Mouse (Mus musculus) CH12.LX (cell line): ENCODE measurements at regions not wholly inside any gene's neighbourhood (a gene's known extent, or its start where the extent isn't known, plus 50 kb on each side); places are given as distances from the start of the nearest gene placed in this dataset.

ENCODE experiments used
- CHD2 ChIP-seq: IDR thresholded peaks from 2 replicates; pipeline ENCODE4 v1.6.1; 2011; ENCODE audit warnings: low read length, improper control_type of control experiment
- CTCF ChIP-seq, 2 experiments: IDR thresholded peaks in 1 of 2; conservative IDR thresholded peaks in 1 of 2; 2 replicates each; pipeline ENCODE4 v1.5.1; 2011 to 2012; ENCODE audit warnings: low read depth in 2 of 2, low read length in 2 of 2, improper control_type of control experiment in 1 of 2, inconsistent platforms in 1 of 2, mild to moderate bottlenecking in 1 of 2, moderate library complexity in 1 of 2
- E2F4 ChIP-seq: IDR thresholded peaks from 2 replicates; pipeline ENCODE4 v1.6.1; 2011; ENCODE audit warnings: low read depth, low read length, improper control_type of control experiment; ENCODE audit not compliant: insufficient replicate concordance
- EP300 ChIP-seq: IDR thresholded peaks from 2 replicates; pipeline ENCODE4 v1.6.1; 2011; ENCODE audit warnings: low read length, improper control_type of control experiment
- ETS1 ChIP-seq: conservative IDR thresholded peaks from 2 replicates; pipeline ENCODE4 v1.6.1; 2012; ENCODE audit warnings: low read depth, mild to moderate bottlenecking, inconsistent platforms, low read length, improper control_type of control experiment, moderate library complexity
- KAT2A ChIP-seq: IDR thresholded peaks from 2 replicates; pipeline ENCODE4 v1.6.1; 2012; ENCODE audit warnings: low read length, improper control_type of control experiment, inconsistent platforms; ENCODE audit not compliant: insufficient replicate concordance
- MAX ChIP-seq: IDR thresholded peaks from 2 replicates; pipeline ENCODE4 v1.6.1; 2011; ENCODE audit warnings: low read length, improper control_type of control experiment
- MAZ ChIP-seq: IDR thresholded peaks from 2 replicates; pipeline ENCODE4 v1.6.1; 2012; ENCODE audit warnings: low read depth, mild to moderate bottlenecking, inconsistent platforms, low read length, improper control_type of control experiment, moderate library complexity
- POLR2A ChIP-seq: IDR thresholded peaks from 2 replicates; pipeline ENCODE4 v1.6.1; 2011; ENCODE audit warnings: low read depth, mild to moderate bottlenecking, improper control_type of control experiment, low read length
- RAD21 ChIP-seq: IDR thresholded peaks from 2 replicates; pipeline ENCODE4 v1.6.1; 2011; ENCODE audit warnings: low read depth, mild to moderate bottlenecking, low read length, improper control_type of control experiment, moderate library complexity
- RCOR1 ChIP-seq: conservative IDR thresholded peaks from 2 replicates; pipeline ENCODE4 v1.6.1; 2012; ENCODE audit warnings: low read depth, mild to moderate bottlenecking, inconsistent platforms, low read length, improper control_type of control experiment
- TCF12 ChIP-seq: IDR thresholded peaks from 2 replicates; pipeline ENCODE4 v1.6.1; 2014; ENCODE audit warnings: low read depth, mild to moderate bottlenecking, inconsistent platforms, low read length, improper control_type of control experiment
- ZKSCAN1 ChIP-seq: IDR thresholded peaks from 2 replicates; pipeline ENCODE4 v1.6.1; 2012; ENCODE audit warnings: low read depth, inconsistent platforms, low read length, improper control_type of control experiment, borderline replicate concordance

DNA sequence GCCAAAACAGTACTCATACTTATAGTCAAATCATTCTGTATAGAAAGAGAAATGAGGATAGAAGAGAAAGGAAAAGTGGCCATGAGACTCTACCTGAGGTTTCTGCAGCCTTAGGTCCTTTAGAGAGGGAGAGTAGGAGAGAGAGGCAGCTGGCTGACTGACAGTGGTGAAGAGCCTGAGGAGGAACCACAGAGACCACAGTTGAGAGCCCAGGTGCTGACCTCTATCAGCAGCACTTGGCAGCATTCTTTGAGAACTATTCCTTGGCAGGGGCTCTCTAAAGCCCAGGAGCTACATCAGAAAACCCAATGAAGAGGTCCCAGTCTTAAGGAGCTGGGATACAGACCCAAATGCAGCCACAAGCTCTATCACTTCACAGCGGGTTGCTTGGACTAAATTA is 246.6 kb upstream of the Thbs1 start:
- TF ChIP-seq EP300 (no peak), MAZ (no peak), E2F4 (no peak), CTCF (conservative IDR thresholded peaks at IDR 0.05 in 1 of 2, IDR thresholded peaks at IDR 0.05 in 1 of 2; ENCODE audit: low read depth in 2 of 2, low read length in 2 of 2) (no peak), TCF12 (no peak), ZKSCAN1 (no peak), MAX (no peak), KAT2A (no peak), RCOR1 (no peak), POLR2A (no peak), ETS1 (no peak), CHD2 (no peak), RAD21 (no peak)
